Mouse (Mus musculus) lung, postnatal 14 days (tissue): ENCODE results near the gene Runx3.

ENCODE experiments used
- DNase-seq: peaks from one replicate; pipeline ENCODE4 v3.0.0; 2021

Gene Runx3

DNA sequence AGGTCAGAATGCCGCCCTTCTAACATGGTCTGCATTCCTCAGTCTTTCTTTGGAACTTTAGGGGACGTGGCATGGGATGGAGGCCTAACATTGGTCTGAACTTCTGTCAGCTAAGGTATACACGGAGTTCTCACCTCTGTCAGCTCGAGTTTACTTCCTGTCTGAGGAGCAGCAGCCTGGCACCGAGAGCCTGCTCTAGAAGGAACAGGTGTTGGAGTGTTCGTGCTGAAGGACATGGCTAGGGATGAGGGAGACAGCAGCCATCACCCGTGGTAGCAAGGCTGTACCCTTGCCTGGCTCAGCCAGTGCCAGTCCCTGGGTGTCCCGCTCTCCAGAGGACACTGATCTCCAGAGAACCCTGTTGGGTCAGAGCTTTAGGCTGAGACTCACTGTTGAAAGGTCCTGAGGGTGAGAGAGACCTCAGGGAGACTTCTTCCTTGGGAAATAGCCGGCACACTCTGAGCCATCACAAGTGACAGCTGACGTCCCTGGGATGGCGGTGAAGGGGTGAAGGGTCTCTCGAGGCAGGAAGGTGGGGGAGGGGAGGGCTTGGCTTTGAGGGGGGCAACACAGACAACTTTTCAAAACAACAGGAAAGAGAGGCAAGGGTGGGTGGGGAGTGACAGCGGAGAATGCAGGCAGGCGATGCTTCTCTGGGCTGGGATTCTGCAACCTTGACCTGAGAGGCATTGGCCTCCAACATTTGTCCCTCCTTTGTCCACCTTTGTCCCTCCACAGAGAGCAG lies 4.9 kb upstream of the Runx3 start:
- DNase-seq, result no peak

DNA sequence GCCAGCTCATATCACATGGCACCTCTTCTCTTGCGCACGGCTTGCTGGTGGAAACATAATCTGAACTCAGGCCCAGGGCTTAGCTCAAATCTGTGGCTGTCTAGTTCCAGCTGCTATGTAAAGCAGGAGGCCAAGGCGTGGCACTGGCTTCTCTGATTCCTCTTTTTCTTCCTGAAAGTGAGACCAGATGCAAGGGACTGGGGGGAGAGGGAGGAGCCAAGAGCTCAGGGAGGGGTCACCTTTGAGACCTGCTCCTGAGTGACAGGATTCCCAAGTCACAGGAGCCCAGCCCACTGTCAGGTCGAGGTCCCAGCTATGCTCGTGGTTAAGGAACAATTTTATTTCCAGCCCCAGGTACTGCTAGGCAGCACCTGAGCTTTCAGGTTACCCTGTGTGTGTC lies 4.1 kb upstream of the Runx3 start:
- no peak for DNase-seq

DNA sequence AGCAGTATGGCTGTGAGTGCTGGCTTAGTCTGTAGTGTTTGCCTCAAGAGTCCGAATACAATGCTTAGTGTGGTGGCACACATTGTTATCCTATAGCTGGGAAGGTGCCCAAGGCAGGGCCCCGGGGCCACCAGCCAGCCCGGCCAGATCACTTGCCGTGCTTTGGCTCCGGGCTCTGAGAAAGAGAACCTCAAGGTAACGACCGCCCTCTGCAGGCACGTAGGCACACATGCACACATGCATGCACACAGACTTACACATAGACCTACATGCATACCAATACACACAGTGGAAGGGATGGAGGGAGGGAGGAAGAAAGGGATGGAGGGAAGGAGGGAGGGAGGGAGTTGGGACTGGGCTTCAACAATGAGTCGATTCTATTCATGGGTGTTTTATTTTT lies 2.6 kb upstream of the Runx3 start:
- DNase-seq, result no peak

DNA sequence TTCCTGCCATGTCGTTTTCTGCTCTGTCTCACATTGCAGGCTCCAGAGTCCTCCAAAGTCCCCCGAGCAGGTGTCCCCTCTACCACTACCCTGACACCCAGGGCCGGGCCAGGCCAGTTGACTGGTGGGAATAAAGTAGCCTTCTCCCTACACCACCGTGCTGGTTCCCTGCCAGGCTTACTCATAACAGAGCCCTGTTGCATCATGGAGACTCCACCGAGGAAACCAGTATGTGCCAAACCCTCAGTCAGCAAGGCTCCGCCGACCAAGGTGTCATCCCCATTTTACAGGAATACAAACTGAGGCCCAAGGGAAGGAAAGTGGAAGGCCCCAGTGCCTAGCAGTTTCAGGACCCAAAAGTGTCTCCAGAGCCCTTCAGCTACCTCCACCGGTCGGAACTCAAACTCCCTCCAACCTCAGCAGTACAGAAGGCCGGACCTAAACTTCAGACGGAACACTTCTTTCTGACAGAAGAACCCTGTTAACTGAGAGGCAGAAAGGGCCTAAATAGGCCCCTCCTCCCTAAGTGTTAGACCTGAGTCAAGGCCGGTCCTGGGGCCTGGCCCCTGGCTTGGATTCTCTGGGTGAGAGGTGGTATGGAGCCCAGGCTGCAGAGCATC lies 1.5 kb upstream of the Runx3 start:
- DNase-seq, result no peak

DNA sequence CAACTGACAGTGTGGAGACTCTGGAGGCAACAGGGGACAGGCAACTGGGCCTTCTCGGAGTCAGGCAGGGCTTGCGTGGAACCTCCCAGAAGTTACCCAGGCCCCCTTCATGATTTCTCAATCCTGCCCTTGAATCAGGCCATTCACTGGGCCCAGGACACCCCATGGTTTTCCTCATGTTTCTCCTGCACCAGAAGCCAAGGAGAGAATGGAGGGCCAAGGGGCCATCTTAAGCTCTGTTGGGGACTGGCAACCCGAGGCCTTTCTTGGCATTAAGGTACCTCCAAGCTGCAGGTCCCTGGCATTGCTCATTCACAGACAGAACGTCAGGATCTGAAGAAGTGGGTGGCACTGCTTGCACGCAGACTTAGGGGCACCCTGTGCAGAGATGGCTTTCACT lies 3.3 kb downstream of the Runx3 start:
- DNase-seq, result no peak

DNA sequence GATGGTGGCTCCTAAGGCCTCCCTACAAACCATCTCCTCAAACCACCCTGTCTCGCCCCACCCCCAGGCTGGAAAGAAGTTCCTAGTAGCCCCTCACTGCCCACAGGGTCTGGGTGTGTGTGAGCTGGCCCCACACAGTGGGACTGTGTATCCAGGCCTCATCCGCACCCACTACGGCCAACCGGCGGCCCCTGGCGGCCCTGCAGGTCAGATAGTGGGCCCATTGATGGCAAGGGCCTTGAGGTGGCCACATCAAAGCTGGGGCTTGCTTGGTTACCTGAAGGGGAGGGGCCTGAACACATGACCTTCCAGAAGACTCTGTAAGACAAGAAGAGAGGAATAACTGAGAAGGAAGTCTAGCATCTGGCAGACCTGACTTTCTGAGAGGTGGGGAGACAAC lies 4.3 kb downstream of the Runx3 start:
- DNase-seq, result no peak

DNA sequence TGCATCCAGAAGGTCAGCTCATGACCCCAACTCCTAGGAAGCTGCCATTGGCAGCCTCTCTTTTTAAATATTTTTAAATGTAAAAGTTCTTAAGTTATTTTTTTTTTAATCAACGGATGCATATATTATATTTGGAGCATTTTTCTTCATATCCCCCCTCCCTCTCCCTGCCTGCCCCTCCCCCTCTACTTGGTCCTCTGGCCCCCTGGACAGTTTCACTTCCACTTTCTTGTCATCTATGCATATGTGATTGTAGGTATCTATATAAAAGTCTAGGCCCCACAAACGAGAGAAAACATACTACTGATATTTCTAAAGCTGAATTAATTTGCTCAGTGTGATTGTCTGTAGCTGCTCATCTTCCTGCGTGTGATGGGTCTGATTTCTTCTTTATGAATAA lies 4.7 kb downstream of the Runx3 start:
- DNase-seq, result no peak

DNA sequence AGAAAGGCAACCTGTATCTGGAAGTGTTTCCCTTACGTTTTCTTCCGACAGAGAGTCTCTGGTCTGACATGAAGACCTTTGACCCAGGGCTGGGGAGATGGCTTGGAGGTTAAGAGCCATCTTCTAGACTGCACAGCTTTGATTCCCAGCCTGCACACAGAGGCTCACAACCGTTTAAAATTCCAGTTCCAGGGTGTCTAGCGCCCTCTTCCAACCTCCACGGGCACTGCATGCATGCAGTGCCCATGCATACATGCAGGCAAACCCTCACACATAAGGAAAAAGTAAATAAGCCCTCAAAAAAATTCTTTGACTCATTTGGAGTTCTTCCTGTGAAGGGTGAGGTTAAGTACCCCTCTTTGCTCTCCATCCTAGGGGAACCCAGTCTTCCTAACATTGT lies 5.9 kb downstream of the Runx3 start:
- no peak for DNase-seq

DNA sequence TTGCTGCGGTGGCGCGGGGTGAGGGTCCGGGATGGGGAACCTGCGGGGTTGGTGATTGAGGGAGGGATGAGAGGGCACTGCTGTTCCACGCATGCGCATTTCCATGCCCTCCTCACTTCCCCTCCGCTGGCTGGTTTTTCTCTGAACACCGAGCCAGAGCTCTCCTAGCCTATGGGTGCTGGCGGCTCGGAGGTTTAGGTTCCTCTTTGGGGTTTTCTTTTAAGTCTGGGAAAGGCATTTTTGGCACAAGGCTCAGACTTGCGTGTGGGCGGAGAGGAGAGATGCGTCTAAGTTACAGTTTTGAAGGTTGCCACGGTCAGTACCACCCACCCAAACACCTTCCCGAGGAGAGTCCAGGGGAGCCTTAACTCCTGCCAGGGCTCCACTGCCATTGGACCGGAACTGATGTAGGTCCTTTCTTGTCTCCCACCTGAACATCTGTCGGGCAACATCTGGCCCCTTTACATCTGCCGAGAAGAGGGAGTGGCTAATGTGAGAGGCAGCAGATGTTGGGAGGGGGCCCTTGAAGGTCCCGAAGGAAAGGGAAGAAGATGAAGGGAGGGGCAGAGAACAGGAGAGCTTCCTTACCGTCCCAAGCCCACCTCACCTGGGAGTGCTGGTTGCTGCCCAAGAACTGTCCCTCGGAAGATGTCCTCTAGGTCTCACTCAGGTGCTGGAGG lies 8.5 kb downstream of the Runx3 start:
- DNase-seq, result no peak

DNA sequence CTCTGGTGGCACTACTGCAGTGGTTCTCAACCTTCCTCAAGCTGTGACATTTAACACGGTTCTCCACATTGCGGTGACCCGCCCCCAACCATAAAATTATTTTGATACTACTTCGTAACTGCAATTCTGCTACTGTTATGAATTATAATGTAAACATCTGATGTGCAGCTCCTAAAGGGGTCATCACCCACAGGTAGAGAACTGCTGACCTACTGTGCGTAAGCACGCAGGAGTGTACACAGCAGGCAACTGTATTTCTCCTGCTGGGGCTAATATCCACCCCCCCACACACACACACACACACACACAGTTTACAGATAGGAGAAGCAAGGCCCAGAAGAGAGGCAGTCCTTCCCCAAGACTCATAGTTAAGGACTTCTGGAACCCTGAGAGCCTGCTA lies 9.7 kb downstream of the Runx3 start:
- DNase-seq, result no peak

DNA sequence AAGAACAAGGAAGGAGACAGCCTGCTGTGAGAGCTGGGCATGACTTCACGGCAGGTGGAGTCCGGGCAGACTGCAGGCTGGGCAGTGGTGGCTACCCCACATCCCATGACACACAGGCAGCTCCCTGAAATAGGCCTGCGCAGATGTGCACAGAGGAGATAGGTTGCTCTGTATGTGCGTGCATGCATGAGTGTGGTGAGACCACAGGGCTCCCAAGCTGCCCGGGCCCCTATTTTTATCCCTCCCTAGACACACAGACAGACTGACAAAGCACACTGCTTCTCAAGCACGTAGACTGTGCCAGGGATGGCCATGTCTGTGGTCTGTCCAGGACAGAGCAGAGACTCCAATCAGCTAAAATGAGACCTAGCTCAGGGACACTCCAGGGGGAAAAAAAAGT lies 10.7 kb downstream of the Runx3 start:
- DNase-seq, result no peak

DNA sequence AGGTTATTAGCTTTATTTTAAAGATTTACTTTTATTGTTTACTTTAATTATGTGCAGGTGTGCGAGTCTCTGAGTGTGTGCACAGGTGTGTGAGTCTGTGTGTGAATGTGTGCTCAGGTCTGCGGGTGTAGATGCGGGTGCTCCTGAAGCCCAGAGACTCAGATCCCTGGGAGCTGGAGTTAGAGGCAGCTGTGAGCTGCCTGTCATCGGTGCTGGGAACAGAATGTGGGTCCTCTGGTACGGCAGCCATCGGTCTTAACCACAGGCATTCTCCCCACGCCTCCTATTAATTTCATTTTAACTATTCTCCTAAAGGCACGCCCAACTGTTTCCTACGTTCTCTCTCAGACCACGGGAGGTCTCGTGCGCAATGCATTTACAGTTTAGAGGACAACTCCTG lies 12.3 kb downstream of the Runx3 start:
- DNase-seq, result no peak

DNA sequence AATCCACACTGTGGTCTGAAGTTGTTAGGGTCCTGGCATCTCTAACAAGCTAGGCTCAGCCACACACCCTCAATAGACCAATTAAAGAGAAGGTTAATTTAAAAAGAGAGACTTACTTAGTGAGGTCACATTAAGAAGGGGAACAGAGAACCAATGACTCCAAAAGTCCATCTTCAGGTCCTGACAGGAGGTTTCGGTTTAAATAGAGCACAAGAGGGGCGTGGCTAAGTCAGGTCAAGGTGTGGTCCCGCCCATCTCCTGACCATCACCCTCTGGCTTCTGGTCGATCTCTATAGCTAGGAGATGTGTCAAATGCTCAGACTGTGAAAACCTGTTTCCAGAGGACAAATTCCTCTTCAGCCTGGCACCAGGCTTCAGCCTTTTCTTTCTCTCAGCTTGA lies 13.3 kb downstream of the Runx3 start:
- DNase-seq, result no peak

DNA sequence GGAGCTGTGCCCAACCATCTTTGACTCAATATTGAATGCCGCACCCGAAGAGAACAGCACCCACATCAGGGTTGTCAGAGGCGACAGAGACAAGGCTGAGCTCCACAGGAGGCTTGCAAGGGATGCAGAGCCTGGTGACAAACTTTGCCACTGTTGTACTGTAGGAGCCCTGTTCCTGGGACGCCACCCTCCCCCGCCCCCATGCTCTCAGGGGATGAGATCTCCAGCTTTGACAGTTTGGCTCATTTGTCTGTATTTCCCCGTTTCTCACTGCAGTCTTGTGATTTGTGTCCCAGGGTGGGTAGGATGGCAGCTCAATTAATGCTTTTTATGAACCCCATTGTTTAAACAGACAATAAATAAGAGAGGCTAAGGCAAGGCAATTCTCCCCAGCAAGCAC lies 14.9 kb downstream of the Runx3 start:
- DNase-seq, result no peak

DNA sequence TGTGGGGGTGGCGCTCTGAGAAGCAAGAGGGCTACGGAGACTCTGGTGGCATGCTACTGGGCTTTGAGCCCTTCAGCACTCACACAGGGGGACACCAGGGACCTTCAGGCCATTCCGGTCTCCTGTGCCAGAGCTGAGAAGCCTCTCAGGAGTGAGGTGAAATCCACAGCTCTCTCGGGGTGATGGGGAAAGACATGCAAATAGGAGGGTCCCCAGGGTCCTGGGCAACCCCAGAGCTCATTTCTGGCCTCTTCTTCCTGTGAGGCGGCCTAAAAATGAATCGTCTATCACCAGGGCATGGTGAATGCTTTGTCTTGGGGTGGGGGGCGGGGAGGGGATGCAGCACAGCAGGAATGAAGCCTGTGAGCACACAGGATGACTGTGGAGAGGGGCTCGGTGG lies 15.8 kb downstream of the Runx3 start:
- no peak for DNase-seq

DNA sequence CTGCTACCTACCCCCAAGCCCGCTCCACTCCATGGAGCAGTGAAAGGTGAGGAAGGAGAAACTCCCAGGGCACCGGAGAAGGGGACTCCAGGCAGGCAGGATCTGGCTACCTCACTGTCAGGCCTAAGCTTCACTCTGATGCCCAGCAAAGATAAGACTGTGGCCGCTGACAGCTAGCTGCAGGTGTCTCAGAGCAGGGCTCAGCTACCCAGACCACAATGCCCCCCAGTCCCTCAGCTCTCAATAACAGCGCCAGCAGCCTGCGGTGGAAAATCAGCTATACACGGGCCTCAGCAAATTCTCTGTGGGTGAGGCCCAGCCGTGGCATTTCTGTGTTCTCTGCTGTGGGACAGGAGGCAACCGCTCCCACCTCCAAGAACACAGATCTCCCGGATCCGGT lies 16.2 kb downstream of the Runx3 start:
- no peak for DNase-seq

DNA sequence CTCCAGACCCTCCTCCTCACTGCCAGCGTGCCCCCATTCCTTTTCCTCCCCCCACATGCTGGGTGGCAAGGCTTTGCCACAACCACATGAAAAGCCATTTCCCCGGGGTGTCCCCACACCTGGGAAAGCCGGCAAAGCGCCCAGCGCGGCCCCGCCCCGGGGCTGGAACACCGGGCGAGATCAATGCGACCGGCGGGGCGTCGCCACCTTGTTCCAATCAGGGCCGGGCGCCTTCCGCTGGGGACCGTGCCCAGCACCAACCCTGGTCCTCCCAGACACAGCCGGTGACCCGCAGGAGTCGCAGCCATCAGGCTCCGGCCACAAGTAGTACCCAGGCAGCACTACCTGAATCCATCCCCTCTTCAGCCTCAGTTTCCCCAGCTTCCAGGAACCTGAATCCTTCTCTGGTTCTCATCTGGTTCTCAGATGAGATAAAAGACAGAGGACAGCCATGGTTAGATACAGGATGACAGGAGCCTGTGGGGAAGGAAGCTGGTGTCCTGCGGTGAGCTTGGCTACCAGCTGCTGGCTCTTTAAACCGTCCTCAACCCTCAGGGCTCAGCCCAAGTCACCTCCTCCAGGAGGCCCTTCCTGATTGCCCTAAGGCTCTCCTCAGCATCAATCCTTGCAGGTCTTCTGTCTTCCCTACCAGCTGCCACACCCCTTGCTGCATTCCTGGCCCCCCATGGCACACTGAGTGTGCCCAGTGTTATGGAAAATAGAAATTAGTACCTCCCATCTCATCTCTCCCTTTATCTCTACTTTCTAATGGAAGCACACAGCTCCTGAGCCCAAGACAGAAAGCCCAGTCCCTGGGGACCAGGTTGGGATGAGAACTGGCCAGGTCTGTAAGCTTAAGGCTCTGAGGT lies 20.4 kb downstream of the Runx3 start:
- no peak for DNase-seq

DNA sequence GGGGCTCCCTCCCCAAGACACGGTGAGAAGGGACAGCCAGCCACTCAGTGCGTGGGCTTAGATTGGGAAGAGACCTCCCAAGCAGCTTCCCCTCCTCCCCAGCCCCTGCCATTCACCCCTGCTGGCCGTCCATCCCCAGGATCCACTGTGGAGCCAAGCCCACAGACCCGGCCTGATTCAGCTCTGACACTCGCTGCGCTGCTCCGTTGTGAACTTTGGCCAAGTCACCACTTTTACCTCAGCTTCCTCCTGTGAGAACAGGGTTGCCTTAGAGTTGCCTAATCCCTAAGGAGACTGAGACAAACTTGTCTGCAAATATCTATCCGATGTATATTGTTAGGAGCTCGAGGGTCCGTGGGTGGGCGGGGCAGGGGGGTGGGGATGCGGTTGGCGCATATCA lies 21.3 kb downstream of the Runx3 start:
- DNase-seq, result no peak

DNA sequence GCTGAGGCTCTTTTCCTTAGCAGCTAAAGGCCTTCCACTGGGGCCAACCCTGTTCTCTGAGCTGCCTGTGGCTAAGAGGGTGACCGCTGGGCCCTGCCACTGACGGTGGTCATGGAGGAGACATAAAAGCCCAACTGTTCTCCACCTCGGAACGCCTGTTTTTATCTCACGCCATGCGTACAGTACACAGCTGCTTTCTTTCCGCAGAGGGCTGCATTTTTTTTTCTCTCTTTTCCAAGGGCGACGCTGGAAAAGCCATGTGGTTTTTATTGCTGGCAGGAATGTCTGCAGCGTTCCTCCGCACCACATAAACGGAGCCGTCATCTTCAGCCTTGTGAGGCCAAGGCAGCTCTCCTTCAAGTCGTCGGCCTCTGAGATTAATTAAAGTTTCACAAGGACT lies 26.3 kb downstream of the Runx3 start:
- no peak for DNase-seq

DNA sequence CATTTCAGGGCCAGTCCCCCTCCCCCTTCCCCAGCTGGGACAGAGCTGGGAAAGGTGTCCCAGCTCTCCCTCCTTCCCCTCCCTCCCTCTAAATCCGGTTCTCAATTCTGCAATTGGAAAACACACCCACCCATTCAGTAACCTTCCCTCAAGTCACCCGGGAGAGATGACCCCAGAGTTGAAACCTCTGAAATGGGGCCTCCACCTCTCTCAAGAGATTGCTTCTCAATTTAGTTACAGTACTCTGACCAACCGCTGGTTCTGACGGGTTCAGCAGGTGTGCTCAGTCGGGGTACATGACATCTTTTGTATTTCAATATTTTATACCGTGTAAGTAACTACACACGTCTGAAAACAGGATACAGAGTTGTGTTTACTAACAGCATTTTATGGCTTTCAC lies 28.2 kb downstream of the Runx3 start:
- no peak for DNase-seq

DNA sequence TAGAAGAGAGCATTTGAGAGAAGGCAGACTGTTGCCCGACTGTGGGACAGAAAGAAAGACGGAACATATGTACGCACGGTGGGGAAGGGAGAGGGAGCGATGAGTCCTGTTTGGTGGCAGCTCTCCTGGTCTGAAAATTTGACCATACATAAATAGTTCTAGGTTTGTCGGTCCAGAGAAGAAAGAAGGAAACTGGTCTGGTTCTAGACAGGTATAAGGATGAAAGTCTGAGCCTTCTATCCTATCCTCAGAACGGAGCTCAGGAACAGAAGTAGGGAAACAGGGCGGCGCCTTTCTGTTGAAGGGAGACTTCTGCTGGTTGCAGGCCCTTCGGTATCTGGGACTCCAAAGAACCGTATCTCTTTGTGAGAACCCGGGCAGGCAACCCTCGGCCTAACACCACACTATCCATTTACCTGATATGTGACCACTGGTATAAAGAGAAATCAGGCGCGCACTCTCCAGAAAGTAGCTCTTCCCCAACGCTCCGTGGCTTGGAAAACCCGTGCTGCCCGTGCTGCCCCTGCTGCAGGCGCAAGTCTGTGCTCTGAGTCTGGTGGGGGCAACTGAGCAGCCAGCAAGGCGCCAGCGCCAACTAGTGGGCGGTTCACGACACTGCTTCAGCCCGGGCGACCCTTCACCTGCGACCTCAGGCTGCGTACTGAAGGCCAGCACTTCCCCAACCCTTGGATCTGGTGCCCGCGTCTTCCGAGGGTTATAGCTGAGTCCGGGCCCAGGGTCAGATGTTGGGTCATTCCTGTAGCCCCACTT lies 29.8 kb downstream of the Runx3 start:
- peak; percentile 82 for DNase-seq

DNA sequence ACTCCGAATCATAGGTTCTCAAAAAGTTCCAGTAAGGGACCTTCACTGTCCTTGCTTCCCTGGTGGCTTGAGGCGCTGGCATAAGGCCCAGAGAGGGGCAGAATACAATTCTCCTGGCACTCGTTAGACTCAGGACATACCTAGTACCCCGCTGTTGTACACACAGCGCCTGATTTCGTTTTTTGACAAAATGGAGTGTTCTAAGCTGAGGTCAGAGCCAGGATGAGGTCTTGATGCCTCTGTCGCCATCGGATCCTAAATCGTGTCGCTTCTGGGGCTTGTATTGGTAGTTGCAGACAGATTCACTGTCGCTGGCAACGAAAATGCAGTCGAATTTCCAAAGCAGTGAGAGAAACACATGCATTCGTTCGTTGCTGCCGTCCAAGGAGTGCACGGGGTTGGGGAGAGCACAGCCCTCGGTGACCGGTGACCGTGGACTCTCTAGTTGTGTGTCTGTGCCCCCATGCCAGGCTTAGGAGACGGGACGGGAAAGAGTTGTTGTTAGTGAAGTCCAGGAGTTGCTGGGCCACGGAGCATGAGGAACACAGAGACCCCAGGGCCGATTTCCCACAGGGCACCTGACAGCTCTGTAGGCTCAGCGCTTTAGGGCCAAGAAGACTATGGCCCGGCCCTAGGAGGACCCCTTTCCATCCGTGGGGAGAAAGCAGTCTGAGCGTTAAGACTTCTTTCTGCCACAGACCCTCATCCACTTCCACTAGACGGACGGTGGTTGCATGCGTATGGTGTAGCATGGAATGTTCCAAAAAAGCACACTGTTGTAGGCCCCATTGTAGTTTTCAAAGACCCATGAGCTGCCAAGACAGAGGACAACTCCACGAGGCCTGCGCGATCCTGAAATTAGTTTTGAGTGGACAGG lies 30.9 kb downstream of the Runx3 start:
- DNase-seq, result no peak
